Mouse (Mus musculus) olfactory bulb, adult 2 months (tissue): ENCODE measurements around the gene Tex14.
"Not testable (repeated sequence)": the region's sequence is repeated elsewhere in the genome, so short reads cannot be mapped to it uniquely, and the experiment has no call there.

Experiments
- CTCF ChIP-seq: fragments of 200-500 bp; IDR thresholded peaks from 2 replicates; pipeline ENCODE4 v1.5.1; 2012; ENCODE audit warnings: low read depth, mild to moderate bottlenecking, low read length, moderate library complexity; ENCODE audit not compliant: insufficient read depth
- POLR2A ChIP-seq: fragments of 200-500 bp; IDR thresholded peaks from 2 replicates; pipeline ENCODE4 v1.6.1; 2012; ENCODE audit warnings: mild to moderate bottlenecking, low read depth, low read length, moderate library complexity; ENCODE audit not compliant: insufficient read depth

- not testable (repeated sequence) for TF ChIP-seq POLR2A, CTCF
These were observed 40.7 kb downstream of the Tex14 start for GRCm38 (mm10) chr11:87445593-87445992.
